Mouse (Mus musculus) gonadal fat pad, adult 2 months (tissue): ENCODE results near the gene Gins3. TPM values are rescaled to one million over a fixed set of nuclear protein-coding genes. Genes with fewer than 3 reads are reported as not detected.
"Not testable (repeated sequence)": the region's sequence is repeated elsewhere in the genome, so short reads cannot be mapped to it uniquely, and the experiment has no call there.

Experiments
- DNase-seq: peaks from one replicate; pipeline ENCODE4 v3.0.0-alpha.2; 2012; ENCODE audit warnings: low read depth
- polyA plus RNA-seq: library from polyadenylated mRNA; depleted of rRNA; stranded (reverse); fragments of >200 nt; gene quantifications from 2 replicates; pipeline ENCODE4 v1.2.3, GENCODE M21; 2012; rRNA removed

The Gins3 gene
- 2.5 and 3.0 TPM in 2 replicates for polyA plus RNA-seq

DNA sequence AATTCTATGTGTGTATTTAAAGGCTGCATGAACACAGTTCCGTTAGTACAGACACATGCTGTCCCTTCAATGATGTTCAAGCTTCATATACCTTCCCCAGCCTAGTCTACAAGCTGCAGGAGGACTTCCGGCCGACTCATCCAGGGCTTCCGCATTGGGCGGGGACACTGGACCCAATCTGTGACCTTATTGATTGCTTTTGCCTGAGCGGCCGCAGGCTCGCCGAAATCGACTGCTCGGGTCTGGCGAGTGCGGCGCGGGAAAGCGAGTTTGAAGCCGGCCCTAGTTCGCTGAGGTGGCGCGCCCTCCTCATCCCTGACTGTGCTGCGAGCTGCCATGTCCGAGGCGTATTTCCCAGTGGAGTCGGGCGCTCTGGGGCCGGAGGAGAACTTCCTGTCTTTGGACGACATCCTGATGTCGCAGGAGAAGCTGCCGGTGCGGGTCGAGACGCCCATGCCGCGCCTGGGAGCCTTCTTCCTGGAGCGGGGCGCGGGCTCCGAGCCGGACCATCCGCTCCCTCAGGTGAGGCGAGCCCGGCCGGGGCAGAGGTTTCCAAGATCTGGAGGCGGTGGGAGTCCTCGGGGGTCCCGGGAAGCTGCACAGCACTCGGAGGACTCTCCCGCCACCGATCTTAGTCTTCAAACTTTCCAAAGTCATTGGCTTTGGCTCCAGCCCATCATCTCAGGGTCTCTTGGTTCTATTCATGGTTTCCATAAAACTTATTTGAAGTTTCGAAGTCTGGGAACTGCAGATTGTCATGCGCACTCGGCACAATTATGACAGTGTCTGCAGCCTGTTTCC is at the start of gene Gins3:
TSS of gene Gins3 (plus strand) at position 192 of the 801 bp plus-strand sequence.
- DNase-seq = no peak

DNA sequence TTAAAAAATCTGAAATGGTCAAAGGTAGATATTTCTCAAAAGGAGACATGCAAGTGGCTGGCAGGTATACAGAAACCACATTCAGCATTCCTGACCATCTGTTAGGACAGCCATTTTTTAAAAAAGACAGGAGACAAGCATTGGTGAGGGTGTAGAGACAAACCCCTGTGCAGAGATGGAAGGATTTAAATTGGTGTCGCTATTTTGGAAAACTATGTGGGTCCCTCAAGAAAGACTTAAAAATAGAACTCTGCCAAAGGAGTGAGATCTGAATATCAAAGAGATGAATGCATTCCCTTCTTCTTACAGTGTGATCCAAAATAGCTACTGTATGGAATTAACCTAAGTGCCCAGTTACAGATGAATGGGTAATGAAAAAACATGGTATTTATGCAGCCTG is 45.9 kb upstream of the Gins3 start:
- DNase-seq = no peak

DNA sequence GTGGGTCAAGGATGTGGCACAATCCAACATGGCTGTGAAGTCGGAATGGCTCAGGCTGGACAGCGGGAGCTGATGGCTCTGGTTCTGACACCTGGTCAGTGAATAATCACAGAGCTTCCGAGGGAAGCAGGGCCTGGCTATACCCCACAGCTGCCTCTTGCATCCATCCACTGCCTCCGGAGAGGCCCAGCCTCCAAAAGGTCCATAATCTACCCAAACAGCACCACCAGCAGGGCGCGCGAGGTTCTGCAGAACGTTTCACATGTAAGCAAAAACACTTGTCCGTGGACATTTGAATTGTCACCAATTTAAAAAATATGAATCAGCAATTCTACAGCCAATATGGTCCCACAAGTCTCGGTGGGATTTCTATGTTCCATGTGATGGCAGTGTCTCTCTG is 44.0 kb upstream of the Gins3 start:
- no peak for DNase-seq

DNA sequence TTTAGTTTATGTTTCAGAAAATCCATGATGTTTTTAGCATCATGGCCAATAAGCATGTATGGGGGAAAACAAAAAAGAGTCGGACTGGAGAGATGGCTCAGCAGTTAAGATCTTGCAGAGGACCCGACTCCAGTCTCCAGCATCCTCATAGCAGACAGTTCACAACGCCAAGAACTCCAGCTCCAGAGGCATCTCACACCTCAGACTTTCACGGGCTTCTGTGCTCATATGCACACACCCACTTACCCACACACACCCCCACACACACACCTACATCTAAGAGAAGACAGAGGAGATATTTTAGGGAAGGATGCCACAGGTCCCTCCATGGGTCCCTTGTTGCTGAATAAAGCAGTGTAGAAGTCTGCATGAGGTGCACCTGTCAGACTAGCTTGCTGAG is 42.7 kb upstream of the Gins3 start:
- DNase-seq = no peak

DNA sequence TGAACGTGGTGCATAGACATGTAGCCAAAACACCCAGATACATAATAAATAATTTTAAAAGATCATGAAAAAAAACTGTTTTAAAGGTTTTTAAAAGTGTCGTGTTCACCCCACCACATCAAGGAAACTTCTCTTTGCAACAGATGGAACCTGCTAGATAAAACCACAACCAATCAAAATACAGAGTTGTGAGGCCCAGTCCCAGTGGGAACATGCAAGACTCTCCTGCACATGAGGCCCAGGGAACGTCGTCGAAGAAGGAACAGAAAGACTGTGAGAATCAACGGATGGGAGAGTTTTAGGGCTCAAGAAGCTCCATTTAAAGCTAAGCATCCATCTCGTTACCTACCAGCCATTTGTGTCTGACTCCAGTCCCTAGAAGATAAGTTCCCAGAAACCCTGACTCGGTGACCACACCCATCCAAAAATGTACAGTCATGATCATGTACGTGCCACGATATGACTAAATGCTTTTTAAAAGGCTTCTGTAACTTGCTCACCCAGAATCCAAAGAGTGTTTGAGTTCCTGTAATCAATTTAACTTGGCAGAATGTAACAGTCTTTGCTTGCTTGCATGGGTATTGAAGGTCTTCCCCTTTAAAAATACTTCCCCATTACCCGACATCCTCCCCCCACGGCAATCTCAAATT is 41.0 kb upstream of the Gins3 start:
- DNase-seq = no peak

DNA sequence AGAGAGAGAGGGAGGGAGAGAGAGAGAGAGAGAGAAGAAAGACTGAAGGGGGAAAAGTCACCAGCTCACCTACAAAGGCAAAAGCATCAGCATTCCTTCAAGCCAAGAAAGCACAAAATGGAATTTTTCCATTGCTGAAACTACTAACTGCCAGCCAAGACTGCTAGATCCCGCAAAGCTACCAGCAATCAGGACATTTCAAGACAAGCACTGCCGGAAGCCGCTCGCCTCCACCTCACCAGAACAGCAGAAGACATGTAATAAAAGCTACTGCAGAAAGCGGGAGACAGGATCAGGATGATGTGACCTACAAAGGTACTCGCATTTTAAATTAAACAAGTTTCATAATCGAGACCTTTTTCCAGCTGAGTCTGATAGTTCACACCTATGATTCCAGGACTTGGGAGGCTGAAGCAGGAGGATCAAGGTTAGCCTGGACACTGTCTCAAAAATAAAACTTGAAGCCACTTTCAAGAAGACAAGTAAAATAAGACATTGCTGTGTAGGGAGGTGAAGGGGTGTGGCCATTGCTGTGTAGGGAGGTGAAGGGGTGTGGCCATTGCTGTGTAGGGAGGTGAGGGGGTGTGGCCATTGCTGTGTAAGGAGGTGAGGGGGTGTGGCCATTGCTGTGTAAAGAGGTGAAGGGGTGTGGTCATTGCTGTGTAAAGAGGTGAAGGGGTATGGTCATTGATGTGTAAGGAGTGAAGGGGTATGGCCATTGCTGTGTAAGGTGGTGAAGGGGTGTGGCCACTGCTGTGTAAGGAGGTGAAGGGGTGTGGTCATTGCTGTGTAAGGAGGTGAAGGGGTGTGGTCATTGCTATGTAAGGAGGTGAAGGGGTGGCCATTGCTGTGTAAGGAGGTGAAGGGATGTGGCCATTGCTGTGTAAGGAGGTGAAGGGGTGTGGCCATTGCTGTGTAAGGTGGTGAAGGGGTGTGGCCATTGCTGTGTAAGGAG is 39.5 kb upstream of the Gins3 start:
- DNase-seq = no peak

DNA sequence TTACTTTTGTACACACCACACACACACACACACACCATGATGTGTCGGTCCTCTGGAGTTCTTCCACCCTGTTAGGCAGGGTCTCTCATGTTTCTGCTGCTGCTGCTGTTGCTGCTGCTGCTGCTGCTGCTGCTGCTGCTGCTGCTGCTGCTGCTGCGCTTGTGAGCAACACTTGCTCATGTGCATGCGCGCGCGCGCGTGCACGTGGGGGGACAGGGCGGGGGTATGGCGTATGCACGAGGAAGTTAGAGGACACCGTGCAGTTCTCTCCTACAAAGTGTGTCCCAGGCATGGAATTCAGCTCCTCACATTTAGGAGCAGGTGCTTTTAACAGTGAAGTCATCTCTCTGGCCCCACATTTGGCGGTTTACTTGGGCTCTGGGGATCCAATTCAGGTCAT is 38.1 kb upstream of the Gins3 start:
- no peak for DNase-seq

DNA sequence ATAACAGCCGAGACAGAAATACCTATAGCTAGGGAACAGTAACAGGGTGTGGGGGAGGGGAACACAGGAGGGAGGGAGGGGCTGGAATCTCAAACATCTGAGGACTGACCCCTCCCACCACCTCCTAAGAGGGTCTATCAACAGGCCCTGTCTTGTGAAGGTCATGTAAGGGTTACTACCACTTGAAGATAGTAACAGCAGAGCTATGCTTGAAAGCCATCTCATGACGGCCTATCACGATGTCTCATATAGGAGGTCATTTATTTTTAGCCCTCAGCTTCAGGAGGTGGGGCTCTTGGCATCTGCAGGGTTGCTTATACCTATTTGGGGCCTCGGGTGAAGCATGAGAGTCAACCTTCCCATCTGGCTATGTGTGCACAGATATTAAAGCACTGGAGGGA is 36.4 kb upstream of the Gins3 start:
- no peak for DNase-seq

DNA sequence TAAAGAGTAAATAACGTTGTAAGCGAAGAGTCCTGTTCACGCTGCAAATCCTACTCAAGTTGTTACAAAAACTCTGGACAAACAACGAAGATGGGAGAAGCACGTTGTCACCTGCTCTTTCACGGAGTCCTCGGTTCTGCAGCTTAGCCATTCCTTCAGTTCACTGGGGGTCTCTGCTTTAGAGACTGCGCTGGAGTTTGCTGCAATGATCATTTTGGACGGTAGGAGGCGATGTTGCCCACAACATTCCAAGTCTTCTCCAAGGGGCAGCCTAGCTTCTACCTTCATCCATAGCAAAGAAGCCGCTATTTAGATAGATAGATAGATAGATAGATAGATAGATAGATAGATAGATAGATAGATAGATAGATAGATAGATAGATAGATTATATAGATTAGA is 33.4 kb upstream of the Gins3 start:
- DNase-seq = no peak

DNA sequence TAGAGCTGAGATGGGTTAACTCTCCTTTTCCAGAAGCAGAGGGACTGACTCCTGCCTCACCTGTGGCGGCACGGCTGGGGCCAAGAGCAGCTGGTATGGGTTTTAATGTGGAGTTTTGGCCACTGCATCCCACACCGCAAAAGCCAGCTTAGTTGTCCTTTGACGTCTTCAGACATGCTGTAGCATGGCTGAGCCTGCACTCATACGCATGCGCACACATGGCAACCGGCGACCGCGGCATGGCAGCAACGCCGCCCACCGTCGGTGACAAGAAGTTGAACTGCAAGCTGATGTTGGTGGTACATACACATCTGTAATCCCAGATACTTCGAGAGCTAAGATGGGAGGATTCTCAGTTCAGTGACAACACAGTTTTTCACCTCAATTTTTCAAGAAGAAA is 31.9 kb upstream of the Gins3 start:
- no peak for DNase-seq

DNA sequence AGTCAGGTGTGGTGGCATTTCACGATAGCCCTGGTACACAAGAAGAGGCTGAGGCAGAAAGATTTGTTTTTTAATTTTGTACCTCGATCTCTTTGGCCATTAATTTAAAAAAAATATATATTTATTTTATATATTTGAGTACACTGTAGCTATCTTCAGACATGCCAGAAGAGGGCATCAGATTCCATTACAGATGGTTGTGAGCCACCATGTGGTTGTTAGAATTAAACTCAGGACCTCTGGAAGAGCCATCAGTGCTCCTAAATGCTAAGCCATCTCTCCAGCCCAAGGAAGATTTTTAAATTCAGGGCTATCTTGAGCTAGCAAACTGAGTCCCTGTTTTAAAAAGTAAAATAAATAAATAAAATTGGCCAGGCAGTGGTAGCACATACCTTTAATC is 31.1 kb upstream of the Gins3 start:
- no peak for DNase-seq

DNA sequence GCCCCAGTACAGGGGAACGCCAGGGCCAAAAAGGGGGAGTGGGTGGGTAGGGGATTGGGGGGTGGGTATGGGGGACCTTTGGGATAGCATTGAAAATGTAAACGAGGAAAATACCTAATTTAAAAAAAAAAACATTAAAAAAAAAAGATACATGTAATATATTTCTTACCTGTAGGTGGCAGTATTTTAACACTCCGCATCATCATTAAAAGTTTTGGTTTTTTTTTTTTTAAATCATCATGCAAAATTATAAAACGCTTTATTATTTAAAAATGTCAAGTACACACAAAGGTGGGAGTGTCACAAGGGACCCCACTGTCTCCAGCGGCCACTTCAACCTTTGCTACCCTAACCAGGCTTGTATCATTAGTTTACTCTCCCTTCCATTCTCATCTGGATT is 26.7 kb upstream of the Gins3 start:
- not testable (repeated sequence) for DNase-seq

DNA sequence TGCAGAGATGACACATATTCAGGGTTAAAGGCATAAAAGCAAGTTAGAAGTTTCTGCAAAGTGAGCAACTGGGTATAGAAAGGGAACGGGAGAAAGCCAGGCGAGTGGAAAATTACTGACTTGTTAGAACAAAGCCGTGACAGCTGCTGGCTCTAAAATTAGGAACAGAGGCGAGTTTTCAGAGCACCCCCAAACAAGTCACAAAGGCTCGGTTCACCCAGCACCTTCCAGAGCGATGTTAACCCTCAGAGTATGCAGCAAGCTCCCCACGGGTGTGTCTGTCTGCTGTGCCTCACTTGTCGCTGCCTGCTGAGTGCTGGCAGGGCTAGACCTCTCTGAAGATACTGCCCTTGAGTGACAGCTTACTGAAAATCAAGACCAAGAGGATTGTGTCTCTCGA is 26.0 kb upstream of the Gins3 start:
- no peak for DNase-seq

DNA sequence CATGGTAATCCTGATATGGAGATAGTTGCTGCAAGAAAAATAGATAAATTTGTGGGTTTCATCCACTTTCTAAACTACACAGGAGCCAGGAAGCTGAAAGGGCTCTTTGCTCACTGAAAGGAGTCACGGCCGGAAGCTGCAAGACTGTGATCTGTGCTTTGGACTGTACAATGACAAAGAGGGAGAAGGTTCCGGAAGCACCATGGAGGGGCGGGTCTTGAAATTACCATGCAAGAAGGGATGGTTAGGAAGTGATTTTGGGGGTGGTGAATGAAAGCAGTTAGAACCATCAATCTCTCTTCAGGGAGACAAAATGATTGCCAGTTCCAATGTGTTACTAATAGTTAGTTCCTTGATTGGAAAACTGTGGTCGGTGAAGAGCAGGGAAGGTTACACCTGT is 23.8 kb upstream of the Gins3 start:
- no peak for DNase-seq

DNA sequence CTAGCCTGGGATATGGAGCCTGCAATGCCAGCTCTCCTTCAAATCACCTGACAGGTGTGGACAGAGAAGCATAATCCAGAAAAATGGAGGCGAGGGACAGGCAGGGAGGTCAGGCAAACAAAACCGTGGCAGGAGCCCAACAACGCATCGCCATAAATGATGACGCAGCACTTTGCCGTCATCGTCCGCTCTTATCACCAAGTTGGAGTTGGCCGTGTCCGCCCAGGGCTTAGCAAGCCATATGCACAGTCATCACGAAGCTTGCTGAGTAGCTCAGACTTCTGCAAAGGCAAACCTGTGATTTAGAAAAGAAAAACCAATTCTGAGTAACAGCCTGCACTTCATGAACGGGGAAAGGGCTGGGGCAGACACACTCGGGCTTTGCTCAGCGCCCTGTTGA is 22.5 kb upstream of the Gins3 start:
- DNase-seq = no peak

DNA sequence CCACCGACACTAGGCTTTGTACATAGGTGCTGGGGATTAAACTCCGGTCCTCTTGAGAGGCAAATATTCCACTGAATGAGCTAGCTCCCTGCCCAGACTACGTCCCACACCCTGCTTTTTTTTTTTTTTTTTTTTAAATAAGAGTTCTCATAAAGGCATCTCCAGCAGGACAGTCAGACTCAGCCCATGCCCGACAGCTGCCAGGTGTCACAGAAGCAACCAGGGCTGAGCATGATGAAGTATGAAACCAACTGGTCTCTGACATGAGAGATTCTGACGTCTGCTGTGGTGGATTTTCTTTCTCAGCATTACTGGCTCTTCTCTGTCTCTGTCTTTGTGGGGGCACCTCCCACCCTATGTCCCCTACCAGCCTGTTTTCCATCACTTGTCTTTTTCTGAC is 21.5 kb upstream of the Gins3 start:
- no peak for DNase-seq

DNA sequence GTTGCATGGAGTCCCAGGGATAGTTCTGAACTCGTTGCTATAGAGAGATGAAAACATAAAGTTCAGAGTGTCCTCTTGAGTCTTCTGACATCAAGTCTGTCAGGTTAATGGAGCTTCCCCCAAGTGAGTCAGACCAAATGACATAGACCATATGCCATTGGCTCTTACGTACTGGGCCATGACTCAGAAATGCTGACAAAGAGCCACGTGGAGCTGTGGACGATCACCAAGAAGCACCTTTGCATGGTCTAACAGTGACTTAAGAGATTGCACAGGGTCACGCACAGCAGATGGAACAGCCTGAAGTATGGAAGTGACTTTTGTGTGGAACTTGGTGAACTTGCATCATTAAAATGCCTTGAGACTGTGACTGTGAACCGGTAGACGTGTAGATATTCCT is 16.9 kb upstream of the Gins3 start:
- no peak for DNase-seq

DNA sequence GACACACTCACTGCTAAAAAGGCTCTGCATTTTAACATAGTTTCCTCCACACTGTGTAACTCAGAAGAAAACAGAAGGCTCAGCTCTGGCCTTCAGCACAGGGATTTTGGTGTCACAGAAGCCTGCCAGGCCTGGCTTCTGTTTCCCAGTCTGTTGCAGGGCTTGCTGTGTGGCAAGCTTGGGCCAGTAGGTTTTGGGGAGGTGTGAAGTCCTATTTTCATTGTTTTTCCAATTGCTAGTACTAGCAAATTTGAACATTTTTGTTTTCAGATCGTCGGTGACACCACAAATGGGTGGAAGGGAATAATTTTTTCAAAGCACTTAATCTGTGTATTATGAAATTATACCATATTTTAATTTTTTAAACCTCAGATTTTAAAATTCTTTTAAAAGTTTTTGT is 13.2 kb upstream of the Gins3 start:
- no peak for DNase-seq

DNA sequence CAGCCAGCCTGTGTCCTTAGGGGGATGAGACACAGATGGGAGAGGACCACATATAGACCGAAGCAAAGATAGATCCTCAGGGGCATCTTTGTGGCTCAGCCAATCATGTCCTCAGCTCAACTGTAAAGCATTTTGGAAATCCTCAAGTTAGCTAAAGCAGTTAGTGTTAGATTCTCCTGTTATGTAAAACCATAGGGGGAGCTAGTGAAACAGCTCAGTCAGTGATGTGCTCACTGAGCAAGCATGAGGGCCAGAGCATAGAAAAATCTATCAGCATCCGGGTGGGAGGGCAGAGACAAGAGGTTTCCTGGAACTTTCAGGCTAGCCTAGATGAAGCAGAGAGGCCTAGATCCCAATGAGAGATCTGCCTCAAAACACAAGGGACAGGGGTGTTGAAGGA is 8.4 kb upstream of the Gins3 start:
- no peak for DNase-seq

DNA sequence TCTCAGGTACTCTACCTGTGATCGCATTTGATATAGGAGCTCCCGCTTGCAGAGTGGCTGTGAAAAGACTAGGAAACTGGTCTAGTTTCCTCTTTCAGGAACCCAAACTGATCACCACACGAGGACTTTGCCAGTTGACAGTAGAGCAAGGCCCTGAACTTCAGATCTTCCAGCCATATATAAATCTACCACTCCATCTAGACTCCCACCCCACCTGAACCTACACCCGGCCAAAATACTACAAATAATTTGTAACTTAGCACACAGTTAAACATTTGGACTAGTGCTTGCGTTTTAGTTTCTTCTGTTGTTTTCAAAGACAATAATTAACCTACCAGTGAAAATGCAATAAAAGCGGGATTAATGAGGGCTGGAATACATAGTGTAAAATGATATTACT is 413 bp upstream of the Gins3 start:
- no peak for DNase-seq

DNA sequence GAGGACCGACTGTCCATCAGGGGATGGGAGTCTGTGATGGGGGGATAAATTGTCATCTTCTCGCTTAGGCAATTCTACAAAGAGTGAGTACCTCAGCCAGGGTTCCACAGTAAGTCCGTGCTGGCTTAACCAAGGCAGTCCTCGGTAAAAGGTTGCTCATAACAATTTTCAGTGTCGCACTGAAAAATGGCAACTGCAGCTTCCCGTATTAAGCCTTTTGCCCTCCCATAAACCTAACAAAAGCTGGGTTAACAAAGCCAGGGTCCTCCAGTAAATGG is 749 bp downstream of the Gins3 start:
- DNase-seq = no peak

DNA sequence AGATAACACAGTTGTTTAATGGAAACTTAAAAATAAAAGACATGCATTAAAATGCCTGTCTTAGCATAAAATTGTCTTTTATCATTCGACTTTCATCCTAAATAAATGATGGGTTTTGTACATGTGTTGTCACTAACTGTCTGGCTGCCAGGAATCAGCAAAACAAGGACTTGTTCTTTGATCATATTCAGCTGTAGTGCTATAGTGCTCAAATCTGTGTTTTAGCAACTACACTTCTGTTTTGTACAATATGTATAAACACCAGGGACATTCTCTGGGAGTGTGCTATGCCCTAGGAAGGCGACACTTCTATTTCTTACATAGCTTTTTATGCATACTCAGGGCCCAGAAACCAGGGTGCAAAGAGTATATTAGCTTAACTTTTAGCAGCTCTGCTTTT is 11.7 kb downstream of the Gins3 start:
- DNase-seq = no peak

DNA sequence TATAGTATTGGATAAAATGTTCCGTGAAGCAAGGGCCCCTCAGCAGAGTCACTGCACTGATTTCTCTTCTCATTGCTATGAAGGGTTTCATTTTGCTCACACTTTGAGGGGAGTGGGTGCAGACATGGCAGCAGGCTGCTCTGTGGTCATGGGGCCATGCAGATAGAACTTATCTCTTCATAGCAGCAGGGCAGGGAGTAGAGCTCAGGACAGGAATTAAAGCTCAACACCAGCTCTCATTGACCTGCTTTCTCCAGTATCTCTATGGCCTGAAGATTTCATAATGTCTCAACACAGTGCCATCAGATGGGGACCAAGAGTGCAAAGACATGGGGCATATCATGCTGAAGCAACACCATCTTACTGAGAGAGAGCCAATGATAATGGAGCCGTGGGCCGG is 15.0 kb downstream of the Gins3 start:
- no peak for DNase-seq
